Mouse (Mus musculus) adrenal gland, postnatal 10 days (tissue): ENCODE measurements around the gene Nccrp1. TPM values are rescaled to one million over a fixed set of nuclear protein-coding genes. Genes with fewer than 3 reads are reported as not detected.

ENCODE experiments used
- DNase-seq: peaks from one replicate; pipeline ENCODE4 v3.0.0; 2021; ENCODE audit warnings: mixed read lengths
- long read RNA-seq, 2 experiments: library from polyadenylated mRNA; stranded (forward); transcript quantifications; one replicate each; pipeline ENCODE4 v2.0.0; 2021
- total RNA-seq, 2 experiments: library from RNA; stranded (reverse); gene quantifications; 2 replicates each; pipeline ENCODE4 v1.2.3; 2021

Nccrp1 gene
- not detected for total RNA-seq
- long read RNA-seq, experiment 1 = 0 reads
- long read RNA-seq, experiment 2 = 0 reads

- no peak for DNase-seq
Observed at GRCm38 (mm10) chr7:28547154-28547553, at the start of gene Nccrp1. Nccrp1 (minus strand) TSS chr7:28547254.

DNA sequence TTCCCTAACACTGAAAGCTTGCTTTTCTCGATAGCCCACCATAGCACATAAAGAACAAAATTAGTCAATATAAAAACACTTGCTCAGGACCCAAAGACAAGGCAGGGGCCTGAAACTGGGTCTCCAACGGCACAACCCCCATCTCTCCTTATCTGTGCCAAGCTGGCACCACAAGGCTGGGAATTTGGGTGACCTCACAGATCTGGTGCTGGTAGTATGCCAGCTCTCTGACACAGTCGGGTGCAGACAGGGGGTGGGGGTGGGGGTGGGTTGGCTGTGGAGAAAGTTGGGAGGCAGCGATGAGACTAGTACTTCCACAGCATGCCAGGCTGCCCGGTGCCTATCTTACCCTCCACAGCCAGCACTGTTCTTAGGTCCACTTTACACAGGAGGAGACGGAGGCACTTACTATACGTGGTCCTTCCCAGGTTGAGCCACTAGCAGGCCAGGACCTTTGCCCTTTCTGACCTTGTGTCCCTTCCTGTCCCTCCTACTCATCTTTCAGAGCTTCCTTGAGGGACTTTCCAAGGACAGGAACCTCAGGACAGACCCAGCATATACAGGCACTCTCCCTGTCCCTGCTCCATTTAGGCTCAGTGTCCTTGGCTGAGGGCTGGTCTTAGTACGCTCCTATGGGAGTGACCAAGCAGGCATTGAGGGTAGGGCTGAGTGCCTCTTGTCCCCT lies 48.8 kb upstream of the Nccrp1 start:
- DNase-seq = peak; percentile 71

DNA sequence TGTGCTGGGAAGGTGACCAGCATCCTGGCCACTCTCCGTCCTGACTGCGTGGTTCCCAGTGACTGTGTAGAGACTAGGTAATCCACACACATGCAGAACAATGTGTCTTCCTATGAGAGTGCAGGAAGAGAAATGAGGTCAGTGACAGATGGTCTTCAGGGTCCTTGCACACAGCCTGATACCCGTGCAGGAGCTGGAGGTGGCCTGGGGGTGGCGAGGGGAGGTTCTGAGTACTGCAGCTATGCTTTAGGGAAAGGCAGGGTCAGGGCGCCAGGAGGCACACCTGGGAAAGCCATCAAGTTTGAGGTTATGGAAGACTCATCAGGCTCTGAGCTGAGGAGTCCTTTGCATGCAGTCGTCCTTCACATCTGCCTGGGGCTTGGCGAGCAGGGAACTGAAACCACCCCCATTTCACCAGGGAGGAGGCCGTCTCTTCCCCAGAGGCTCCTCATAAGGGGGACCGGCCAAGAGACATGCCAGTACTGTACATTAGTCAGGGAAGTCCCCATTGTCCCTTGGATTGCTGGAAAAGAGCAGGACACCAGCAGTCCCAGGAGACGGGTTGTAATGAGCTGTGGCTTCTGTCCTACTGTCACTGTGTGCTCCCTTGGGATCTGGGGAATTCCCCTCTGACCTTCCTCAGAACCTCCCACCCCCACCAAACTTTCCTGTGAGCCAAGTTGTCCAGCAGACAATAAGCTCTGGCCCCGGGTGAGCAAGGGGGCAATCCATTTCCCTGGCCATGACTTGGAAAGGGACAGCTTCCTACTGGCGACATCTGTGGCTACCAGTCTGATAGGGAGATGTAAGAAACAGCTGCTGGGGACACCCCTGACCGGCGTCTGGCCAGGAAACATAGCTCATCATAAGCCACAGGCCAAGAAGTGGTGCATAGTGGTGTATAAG lies 46.4 kb upstream of the Nccrp1 start:
- peak; percentile 59 for DNase-seq

DNA sequence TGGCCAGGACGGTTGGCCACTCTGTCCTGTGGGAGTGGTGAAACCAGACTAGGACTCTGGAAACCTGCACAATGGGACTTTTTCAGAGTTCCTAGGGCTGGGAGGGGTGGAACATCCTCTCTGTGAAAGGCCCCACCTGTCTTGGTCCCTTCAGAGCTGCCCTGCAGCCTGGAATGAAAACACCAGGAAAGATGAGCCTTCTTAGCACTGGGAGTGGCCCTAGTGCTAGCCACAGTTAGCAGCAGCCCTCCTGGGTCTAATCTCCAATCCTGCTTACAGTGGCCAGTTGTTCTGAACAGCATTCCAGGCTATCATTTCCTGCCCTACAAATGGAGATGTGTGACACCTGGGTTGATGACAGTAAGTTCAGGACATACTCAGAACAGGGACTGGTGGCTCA lies 44.8 kb upstream of the Nccrp1 start:
- DNase-seq = no peak

- no peak for DNase-seq
Observed at GRCm38 (mm10) chr7:28587644-28588043, 40.6 kb upstream of the Nccrp1 start.

DNA sequence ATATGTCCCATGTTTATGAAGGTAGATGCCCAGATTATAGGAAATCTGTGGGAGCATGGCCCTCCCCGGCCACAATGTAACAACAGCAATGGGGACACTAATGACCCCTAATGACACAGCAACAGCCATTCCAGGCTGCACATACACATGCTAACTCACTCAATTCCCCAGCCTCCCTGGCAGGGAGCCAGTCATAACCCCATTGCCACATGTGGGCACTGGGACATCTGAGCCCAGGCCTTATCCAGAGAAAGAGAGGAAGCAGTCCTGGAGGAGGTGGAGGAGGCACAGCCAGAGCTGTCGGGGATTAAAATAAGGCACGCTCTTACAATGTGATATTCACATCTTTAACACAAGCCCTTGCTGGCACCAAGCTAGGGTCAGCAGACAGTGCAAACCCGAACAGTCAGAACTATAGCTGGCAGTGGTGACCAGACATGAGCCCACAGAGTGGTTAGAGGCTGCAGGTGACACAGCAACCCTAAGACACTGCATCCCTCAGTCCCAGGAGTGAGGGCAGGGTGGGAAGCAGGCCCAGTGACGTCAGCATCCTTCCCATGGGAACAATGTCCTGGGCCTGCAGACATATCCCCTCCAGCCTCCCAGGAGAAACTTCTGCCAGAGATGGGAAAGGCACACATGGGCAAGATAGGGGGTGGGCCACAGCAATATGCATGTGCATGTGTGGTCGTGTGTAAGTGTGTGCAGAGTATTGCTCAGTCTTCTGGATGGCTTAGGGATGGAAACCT lies 39.8 kb upstream of the Nccrp1 start:
- peak; percentile 81 for DNase-seq

DNA sequence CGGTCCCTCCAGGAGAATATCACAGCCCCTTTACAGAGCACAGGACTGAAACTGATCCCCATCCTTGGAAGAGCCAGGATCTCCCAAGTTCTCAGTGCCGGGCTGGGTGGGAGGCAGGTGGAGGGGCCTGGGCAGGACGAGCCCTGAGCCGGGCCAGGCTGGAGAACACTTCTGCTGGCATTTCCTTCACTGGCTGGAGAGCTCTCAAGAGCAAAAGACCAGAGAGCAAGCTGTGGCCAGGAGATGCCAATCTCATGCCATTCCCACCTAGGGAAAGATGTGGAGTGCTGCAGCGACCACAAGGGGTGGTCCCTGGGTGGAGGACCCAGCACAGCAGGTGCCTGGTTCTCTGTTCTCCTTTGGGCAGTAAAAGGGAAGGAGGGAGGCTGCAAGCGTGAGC lies 37.9 kb upstream of the Nccrp1 start:
- DNase-seq = no peak

DNA sequence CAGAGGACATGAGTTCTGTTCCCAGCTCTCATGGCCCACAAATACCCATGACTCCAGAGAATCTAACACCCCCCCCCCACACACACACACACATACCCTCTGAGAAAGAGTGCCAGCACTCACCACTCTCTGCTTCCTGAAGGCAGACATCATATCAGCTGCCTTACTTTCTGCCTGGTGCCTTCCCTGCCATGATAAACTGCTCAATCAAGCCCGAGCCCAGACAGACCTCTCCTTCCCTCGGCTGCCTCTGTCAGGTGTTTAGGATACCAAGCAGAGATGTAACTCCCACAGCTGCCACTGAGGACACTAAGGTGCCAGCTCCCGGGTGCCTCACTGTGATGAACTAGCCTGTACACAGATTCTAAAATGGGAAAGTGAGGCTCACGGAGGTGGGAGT lies 37.4 kb upstream of the Nccrp1 start:
- no peak for DNase-seq

- no peak for DNase-seq
Observed at GRCm38 (mm10) chr7:28583570-28584344, 36.7 kb upstream of the Nccrp1 start.

DNA sequence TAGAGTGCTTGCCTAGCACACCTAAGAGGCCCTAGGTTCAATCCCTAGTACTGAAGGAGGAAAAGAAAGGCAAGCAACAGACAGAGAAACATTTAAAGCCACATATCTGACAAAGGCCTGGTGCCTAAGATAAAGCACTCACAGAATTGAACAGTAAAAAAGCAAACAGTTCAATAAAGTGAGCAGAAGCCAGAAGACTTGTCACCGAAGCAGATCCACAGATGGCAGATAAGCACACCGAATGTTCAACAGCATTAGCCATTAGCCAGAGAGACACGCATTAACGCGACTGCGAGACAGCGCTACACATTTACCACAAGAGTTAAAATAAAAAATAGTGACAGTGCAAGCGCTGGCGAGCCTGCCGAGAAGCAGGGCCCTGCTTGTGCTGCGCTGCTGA lies 35.8 kb upstream of the Nccrp1 start:
- no peak for DNase-seq

- no peak for DNase-seq
Observed at GRCm38 (mm10) chr7:28581721-28582120, 34.7 kb upstream of the Nccrp1 start.

DNA sequence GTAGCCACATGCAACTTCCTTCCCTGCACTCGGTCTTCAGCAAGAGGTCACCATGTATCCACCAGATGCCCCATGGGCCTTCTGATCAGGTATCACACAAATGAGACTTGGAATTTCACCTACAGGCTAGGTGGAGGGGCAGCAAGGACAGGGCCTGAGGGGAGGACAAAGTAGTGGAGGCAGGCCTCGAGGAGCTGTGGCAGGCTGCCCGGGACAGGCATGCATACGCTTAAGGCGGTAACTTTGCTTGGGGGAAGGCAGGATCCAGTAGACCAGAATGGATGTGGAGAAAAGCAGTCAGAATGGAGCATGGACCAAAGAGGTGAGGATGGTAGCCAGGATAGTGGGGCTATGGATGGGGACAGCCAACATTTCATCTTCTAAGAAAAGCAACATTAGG lies 32.8 kb upstream of the Nccrp1 start:
- DNase-seq = no peak

DNA sequence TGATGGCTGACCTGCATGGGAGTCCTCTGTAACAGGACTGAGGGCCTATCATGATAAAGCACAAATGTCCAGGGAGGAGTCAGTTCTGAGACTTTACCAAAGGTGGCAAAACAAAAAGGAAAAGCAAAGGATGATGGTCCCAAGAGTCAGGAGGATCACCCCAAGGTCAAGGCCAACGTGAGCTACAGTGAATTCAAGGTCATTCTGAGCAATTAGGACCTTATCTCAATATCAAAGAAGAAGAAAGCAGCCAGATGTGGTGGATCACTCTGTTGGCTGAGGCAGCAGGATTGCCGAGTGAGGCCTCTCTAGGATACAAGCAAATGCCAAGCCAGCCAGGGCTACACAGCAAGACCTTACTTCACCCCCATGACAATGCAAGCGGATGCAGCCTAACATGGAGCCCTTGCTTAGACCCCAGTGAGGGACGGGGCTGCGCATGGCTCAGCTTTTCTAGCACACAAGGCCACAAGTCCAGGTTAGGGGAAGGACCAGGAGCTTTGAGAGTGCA lies 31.5 kb upstream of the Nccrp1 start:
- DNase-seq = peak; percentile 37

GRCm38 (mm10) chr7:28577826-28578542 lies 30.9 kb upstream of the Nccrp1 start:
- DNase-seq = peak; percentile 42

DNA sequence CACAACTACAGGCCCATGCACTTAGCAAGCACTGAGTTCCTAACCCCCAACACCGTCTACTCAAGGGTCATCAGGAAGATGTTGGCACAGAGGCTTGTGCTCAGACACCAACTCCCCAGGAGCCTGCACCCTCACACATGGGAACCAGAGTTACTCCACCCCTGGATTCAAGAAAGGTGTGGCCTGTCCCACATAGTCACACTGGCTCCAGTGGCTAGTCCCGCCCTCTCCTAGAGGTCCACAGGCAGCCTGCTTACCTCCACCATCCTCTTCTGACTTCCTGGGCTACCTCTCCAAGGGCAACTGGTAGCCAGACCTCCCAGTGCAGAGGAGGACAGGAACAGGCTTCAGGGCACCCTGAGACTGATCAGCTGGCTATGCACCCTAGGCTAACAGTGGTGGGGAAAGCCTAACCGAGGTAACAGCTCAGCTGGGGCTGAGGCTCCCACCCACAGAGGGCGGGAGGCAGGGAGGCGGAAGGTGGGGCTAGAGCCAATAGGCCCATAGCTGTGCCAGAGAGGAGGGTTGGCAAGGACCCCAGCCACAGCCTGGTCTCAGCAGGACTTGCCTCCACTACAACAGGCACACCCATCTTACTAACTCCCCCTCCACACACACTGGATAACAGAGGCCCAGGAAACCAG lies 29.3 kb upstream of the Nccrp1 start:
- DNase-seq = peak; percentile 54

DNA sequence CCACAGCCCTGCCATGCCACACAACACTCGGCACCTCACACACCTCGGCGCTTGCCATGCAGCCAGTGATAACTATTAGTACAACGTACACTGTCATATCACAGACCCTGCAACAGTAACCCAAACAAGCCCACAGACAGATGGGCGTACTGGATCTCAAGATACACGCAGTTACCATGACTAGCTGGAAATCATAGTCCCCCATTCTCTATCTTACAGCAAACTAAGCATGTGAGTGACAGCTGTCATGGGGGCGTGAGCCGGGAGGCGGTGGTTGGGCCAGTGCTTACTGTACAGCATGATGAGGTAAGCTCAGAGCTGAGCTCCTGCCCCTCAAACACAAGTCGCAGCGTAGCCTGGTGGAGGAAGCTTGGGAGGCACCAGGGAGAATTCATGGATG lies 28.5 kb upstream of the Nccrp1 start:
- no peak for DNase-seq

DNA sequence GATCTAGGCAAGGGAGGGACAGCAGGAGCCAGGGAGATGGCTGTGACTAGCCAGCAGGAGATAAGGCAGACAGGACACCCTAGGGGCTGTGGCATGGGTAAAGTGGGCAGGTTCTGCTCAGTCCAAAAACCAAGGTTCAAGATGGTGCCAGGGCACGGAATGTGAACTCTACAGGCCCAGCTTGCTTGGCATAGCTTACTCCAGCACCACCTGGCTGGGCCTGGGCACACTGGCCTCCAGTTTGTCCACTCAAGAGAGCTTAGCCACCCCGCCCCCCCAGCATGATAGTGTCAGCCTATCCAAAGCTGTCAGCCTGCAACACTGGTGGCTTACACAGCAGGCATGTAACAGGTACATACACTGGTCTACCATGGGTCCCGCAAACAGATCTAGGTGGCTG lies 26.2 kb upstream of the Nccrp1 start:
- no peak for DNase-seq

DNA sequence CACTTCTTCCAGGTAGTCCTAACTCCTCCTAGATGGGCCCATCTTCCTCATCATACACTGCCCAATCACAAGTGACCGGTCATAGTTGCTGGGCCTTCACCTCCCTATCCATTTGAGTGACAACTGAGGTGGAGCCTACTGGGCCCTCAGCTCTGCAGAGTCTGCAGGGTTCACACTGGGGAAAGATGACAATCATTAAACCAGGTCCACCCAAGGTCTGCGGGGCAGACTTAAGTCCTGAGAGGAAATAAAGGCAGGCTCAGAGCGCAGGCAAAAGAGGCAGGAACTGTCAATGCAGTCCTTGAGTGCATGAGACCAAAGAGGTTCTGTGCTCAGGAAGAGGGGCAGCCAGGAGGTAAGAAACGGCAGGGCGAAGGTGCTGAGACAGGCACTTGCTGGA lies 25.6 kb upstream of the Nccrp1 start:
- DNase-seq = no peak

- peak; percentile 69 for DNase-seq
Observed at GRCm38 (mm10) chr7:28570982-28571682, 24.1 kb upstream of the Nccrp1 start.
